Mouse (Mus musculus): ENCODE results near the gene BC049730.
"Not testable (repeated sequence)": the region's sequence is repeated elsewhere in the genome, so short reads cannot be mapped to it uniquely, and the experiment has no call there.

The BC049730 gene

GRCm38 (mm10) chr7:24697891-24698290, 11.2 kb upstream of the BC049730 start:
- not testable (repeated sequence) for H3K4me3 ChIP-seq (replicated peaks; ENCODE audit: low read length); H3K36me3 ChIP-seq (ENCODE audit: insufficient read depth, low read length); H3K27me3 ChIP-seq (ENCODE audit: insufficient read depth, low read length); H3K4me1 ChIP-seq (replicated peaks; ENCODE audit: low read depth, low read length)
- peaks cover 48% of the 10 kb centered on the region for H3K9me3 ChIP-seq (ENCODE audit: low read length)

- H3K36me3 ChIP-seq (ENCODE audit: insufficient read depth, low read length); H3K4me1 ChIP-seq (replicated peaks; ENCODE audit: low read depth, low read length); H3K4me3 ChIP-seq (replicated peaks; ENCODE audit: low read length); H3K27me3 ChIP-seq (ENCODE audit: insufficient read depth, low read length): not testable (repeated sequence)
- H3K9me3 ChIP-seq (ENCODE audit: low read length) = peaks cover 27% of the 10 kb centered on the region
Measured at GRCm38 (mm10) chr7:24702841-24703240, 6.2 kb upstream of the BC049730 start.

GRCm38 (mm10) chr7:24715039-24715438, 6.0 kb downstream of the BC049730 start:
- no peak for TF ChIP-seq NANOG (IDR thresholded peaks at IDR 0.05; ENCODE audit: borderline replicate concordance, low read length)
- no peak for TF ChIP-seq CTCF (conservative IDR thresholded peaks at IDR 0.05; ENCODE audit: low read length)
- TF ChIP-seq POU5F1 (IDR thresholded peaks at IDR 0.05; ENCODE audit: borderline replicate concordance, low read length) = no peak
- H3K9me3 ChIP-seq (ENCODE audit: low read length) = no peaks in the 10 kb centered on the region
- H3K4me1 ChIP-seq (replicated peaks; ENCODE audit: low read depth, low read length) = no peaks in the 10 kb centered on the region; the same call in 1 of the 2 replicates
- no peak overlapping the region for H3K4me3 ChIP-seq (replicated peaks; ENCODE audit: low read length)
- peaks cover 14% of the 10 kb centered on the region for H3K27me3 ChIP-seq (ENCODE audit: insufficient read depth, low read length)
- no peaks in the 10 kb centered on the region for H3K36me3 ChIP-seq (ENCODE audit: insufficient read depth, low read length)

GRCm38 (mm10) chr7:24726808-24727207, 17.8 kb downstream of the BC049730 start, which contains the start of gene Gm4763:
TSS of gene Gm4763 (minus strand) at chr7:24726908.
- not testable (repeated sequence) for H3K9me3 ChIP-seq (ENCODE audit: low read length); H3K4me1 ChIP-seq (replicated peaks; ENCODE audit: low read depth, low read length); H3K4me3 ChIP-seq (replicated peaks; ENCODE audit: low read length); H3K36me3 ChIP-seq (ENCODE audit: insufficient read depth, low read length); H3K27me3 ChIP-seq (ENCODE audit: insufficient read depth, low read length)

GRCm38 (mm10) chr7:24735970-24736670, 27.1 kb downstream of the BC049730 start:
- TF ChIP-seq NANOG (IDR thresholded peaks at IDR 0.05; ENCODE audit: borderline replicate concordance, low read length) = no peak
- no peak for TF ChIP-seq POU5F1 (IDR thresholded peaks at IDR 0.05; ENCODE audit: borderline replicate concordance, low read length)
- no peak for TF ChIP-seq CTCF (conservative IDR thresholded peaks at IDR 0.05; ENCODE audit: low read length)
- H3K9me3 ChIP-seq (ENCODE audit: low read length) = peaks cover 14% of the 10 kb centered on the region
- H3K36me3 ChIP-seq (ENCODE audit: insufficient read depth, low read length) = no peaks in the 10 kb centered on the region
- no peak overlapping the region for H3K4me3 ChIP-seq (replicated peaks; ENCODE audit: low read length)
- H3K27me3 ChIP-seq (ENCODE audit: insufficient read depth, low read length) = peaks cover 19% of the 10 kb centered on the region; the same call in 1 of the 2 replicates
- H3K4me1 ChIP-seq (replicated peaks; ENCODE audit: low read depth, low read length) = peaks cover 10% of the 10 kb centered on the region

- TF ChIP-seq CTCF (conservative IDR thresholded peaks at IDR 0.05; ENCODE audit: low read length) (no peak), NANOG (IDR thresholded peaks at IDR 0.05; ENCODE audit: borderline replicate concordance, low read length) (no peak), POU5F1 (IDR thresholded peaks at IDR 0.05; ENCODE audit: borderline replicate concordance, low read length) (no peak)
- Histone ChIP-seq H3K4me3 (replicated peaks; ENCODE audit: low read length) (no peak overlapping the region), H3K4me1 (replicated peaks; ENCODE audit: low read depth, low read length) (no peaks in the 10 kb centered on the region), H3K36me3 (ENCODE audit: insufficient read depth, low read length) (no peaks in the 10 kb centered on the region), H3K27me3 (ENCODE audit: insufficient read depth, low read length) (peaks cover 14% of the 10 kb centered on the region), H3K9me3 (ENCODE audit: low read length) (no peaks in the 10 kb centered on the region)
Measured at GRCm38 (mm10) chr7:24750695-24751094, 41.7 kb downstream of the BC049730 start.

- TF ChIP-seq POU5F1 (IDR thresholded peaks at IDR 0.05; ENCODE audit: borderline replicate concordance, low read length) = no peak
- Histone ChIP-seq H3K4me3 (replicated peaks; ENCODE audit: low read length) (no peak overlapping the region), H3K36me3 (ENCODE audit: insufficient read depth, low read length) (no peaks in the 10 kb centered on the region), H3K4me1 (replicated peaks; ENCODE audit: low read depth, low read length) (no peaks in the 10 kb centered on the region), H3K9me3 (ENCODE audit: low read length) (no peaks in the 10 kb centered on the region), H3K27me3 (ENCODE audit: insufficient read depth, low read length) (peaks cover 14% of the 10 kb centered on the region)
Measured at GRCm38 (mm10) chr7:24751610-24752009, 42.6 kb downstream of the BC049730 start.

GRCm38 (mm10) chr7:24753476-24753875, 44.4 kb downstream of the BC049730 start:
- Histone ChIP-seq H3K36me3 (ENCODE audit: insufficient read depth, low read length) (no peaks in the 10 kb centered on the region), H3K27me3 (ENCODE audit: insufficient read depth, low read length) (peaks cover 15% of the 10 kb centered on the region), H3K4me1 (replicated peaks; ENCODE audit: low read depth, low read length) (no peaks in the 10 kb centered on the region), H3K9me3 (ENCODE audit: low read length) (no peaks in the 10 kb centered on the region), H3K4me3 (replicated peaks; ENCODE audit: low read length) (no peak overlapping the region)
- TF ChIP-seq CTCF (conservative IDR thresholded peaks at IDR 0.05; ENCODE audit: low read length) (no peak), POU5F1 (IDR thresholded peaks at IDR 0.05; ENCODE audit: borderline replicate concordance, low read length) (no peak), NANOG (IDR thresholded peaks at IDR 0.05; ENCODE audit: borderline replicate concordance, low read length) (no peak)

- Histone ChIP-seq H3K4me3 (replicated peaks; ENCODE audit: low read length) (no peak overlapping the region), H3K9me3 (ENCODE audit: low read length) (no peaks in the 10 kb centered on the region), H3K4me1 (replicated peaks; ENCODE audit: low read depth, low read length) (peaks cover 9% of the 10 kb centered on the region), H3K27me3 (ENCODE audit: insufficient read depth, low read length) (peaks cover 12% of the 10 kb centered on the region), H3K36me3 (ENCODE audit: insufficient read depth, low read length) (no peaks in the 10 kb centered on the region)
- TF ChIP-seq CTCF (conservative IDR thresholded peaks at IDR 0.05; ENCODE audit: low read length) (no peak), NANOG (IDR thresholded peaks at IDR 0.05; ENCODE audit: borderline replicate concordance, low read length) (no peak), POU5F1 (IDR thresholded peaks at IDR 0.05; ENCODE audit: borderline replicate concordance, low read length) (no peak)
Measured at GRCm38 (mm10) chr7:24758520-24758919, 49.5 kb downstream of the BC049730 start.
